Mouse (Mus musculus) embryonic facial prominence, embryonic 14.5 days (tissue): ENCODE measurements around the gene Cmc2. TPM values are rescaled to one million over a fixed set of nuclear protein-coding genes. Genes with fewer than 3 reads are reported as not detected.
A peak's percentile ranks its signal among the peaks of the same experiment; 100 is the strongest.

Source experiments
- ATAC-seq: fragments of 200-750 bp; cut with Nextera tagmentation; 2 replicates; pipeline ENCODE4 v1.8.0; 2017; ENCODE audit warnings: low read depth, moderate number of reproducible peaks, moderate TSS enrichment
- DNase-seq: peaks from one replicate; pipeline ENCODE4 v3.0.0-alpha.2; 2015; ENCODE audit warnings: low spot score
- H3K27ac ChIP-seq: fragments of 300-500 bp; sonication (generic); replicated peaks from 2 replicates; pipeline ENCODE4 v1.5.1; 2014; ENCODE audit warnings: low read depth, mild to moderate bottlenecking, low read length, moderate library complexity
- H3K27me3 ChIP-seq: fragments of 300-500 bp; sonication (generic); replicated peaks from 2 replicates; pipeline ENCODE4 v1.6.1; 2014; ENCODE audit warnings: low read length; ENCODE audit not compliant: control insufficient read depth, insufficient read depth
- H3K36me3 ChIP-seq: fragments of 300-500 bp; sonication (generic); 2 replicates; pipeline ENCODE4 v1.6.1; 2014; ENCODE audit warnings: low read length, mixed read lengths; ENCODE audit not compliant: control insufficient read depth, insufficient read depth
- H3K4me1 ChIP-seq: fragments of 300-500 bp; sonication (generic); 2 replicates; pipeline ENCODE4 v1.6.1; 2014; ENCODE audit warnings: antibody characterized with exemption, low read length; ENCODE audit not compliant: control insufficient read depth, insufficient read depth
- H3K4me2 ChIP-seq: fragments of 300-500 bp; sonication (generic); 2 replicates; pipeline ENCODE4 v1.6.1; 2014; ENCODE audit warnings: low read depth, mild to moderate bottlenecking, low read length, moderate library complexity, mixed read lengths
- H3K4me3 ChIP-seq: fragments of 300-500 bp; sonication (generic); 2 replicates; pipeline ENCODE4 v1.5.1; 2014; ENCODE audit warnings: low read depth, mild to moderate bottlenecking, low read length
- H3K9ac ChIP-seq: fragments of 300-500 bp; sonication (generic); 2 replicates; pipeline ENCODE4 v1.6.1; 2014; ENCODE audit warnings: low read depth, mild to moderate bottlenecking, low read length, moderate library complexity, mixed read lengths
- H3K9me3 ChIP-seq: fragments of 300-500 bp; sonication (generic); 2 replicates; pipeline ENCODE4 v1.6.1; 2016; ENCODE audit warnings: low read length; ENCODE audit not compliant: control insufficient read depth
- WGBS: fragments of 180-500 bp; shearing (Covaris S2); extraction: QIAGEN DNeasy Blood & Tissue Kit; methylation state at CpG from one replicate; pipeline ENCODE4 v1.1.7; 2014; 5-methylcytosine and 5-hydroxymethylcytosine counted together
- polyA plus RNA-seq: library from polyadenylated mRNA; unstranded; fragments of >200 nt; fragmentation: Nextera tagmentation; extraction: Ambion mirVana; gene quantifications from 2 replicates; pipeline ENCODE4 v1.2.1, GENCODE M21; 2014

Gene Cmc2
- polyA plus RNA-seq, 1 experiment from 2014 or later, result 77.7 TPM

- ATAC-seq (no peak), DNase-seq (no peak)
- Histone ChIP-seq H3K4me3 (no peak overlapping the region), H3K27me3 (no peaks in the 10 kb centered on the region), H3K9ac (no peak overlapping the region), H3K4me1 (no peaks in the 10 kb centered on the region), H3K36me3 (peaks cover 10% of the 10 kb centered on the region), H3K27ac (no peak overlapping the region), H3K9me3 (no peaks in the 10 kb centered on the region), H3K4me2 (no peak overlapping the region)
- WGBS, result 87% methylated on average over 11 of the region's 11 CpGs
Observed at GRCm38 (mm10) chr8:116893938-116894337, 27.3 kb downstream of the Cmc2 start.

GRCm38 (mm10) chr8:116892636-116893035, 28.6 kb downstream of the Cmc2 start:
- Histone ChIP-seq H3K4me3 (no peak overlapping the region), H3K36me3 (peaks cover 23% of the 10 kb centered on the region)
- WGBS, result 72% methylated on average over 9 of the region's 9 CpGs

DNA sequence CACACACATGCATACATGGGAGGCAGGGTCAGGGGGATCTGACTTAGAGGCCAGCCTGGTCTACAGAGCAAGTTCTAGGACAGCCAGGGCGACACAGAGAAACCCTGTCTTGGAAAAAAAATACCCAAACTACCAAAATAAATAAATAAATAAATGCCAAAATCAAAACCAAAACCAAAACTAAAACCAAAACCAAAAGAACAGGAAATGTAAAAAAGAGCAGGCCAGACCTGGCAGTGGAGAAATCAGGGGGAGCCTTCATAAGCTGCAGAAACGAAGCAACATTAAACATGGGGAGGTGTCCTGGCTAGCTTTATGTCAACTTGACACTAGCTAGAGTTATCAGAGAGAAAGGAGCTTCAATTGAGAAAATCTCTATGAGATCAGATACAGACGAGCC, 29.1 kb downstream of the Cmc2 start:
- Histone ChIP-seq H3K9ac (no peak overlapping the region), H3K4me2 (no peak overlapping the region), H3K36me3 (peaks cover 23% of the 10 kb centered on the region), H3K27ac (no peak overlapping the region), H3K27me3 (no peaks in the 10 kb centered on the region), H3K9me3 (no peaks in the 10 kb centered on the region), H3K4me1 (no peaks in the 10 kb centered on the region), H3K4me3 (no peak overlapping the region)
- WGBS, result 76% methylated on average over 3 of the region's 3 CpGs
- no peak for ATAC-seq
- DNase-seq, result no peak

More at GRCm38 (mm10) chr8:116892636-116893035, 28.6 kb downstream of the Cmc2 start:
- no peak for ATAC-seq
- H3K9ac ChIP-seq, result no peak overlapping the region
- no peaks in the 10 kb centered on the region for H3K27me3 ChIP-seq
- H3K4me1 ChIP-seq, result no peaks in the 10 kb centered on the region
- no peak for DNase-seq
- no peak overlapping the region for H3K4me2 ChIP-seq
- H3K27ac ChIP-seq, result no peak overlapping the region
- no peaks in the 10 kb centered on the region for H3K9me3 ChIP-seq

GRCm38 (mm10) chr8:116891446-116891845, 29.8 kb downstream of the Cmc2 start:
- no peak overlapping the region for H3K27ac ChIP-seq
- H3K4me3 ChIP-seq, result no peak overlapping the region
- H3K4me2 ChIP-seq, result no peak overlapping the region
- 86% methylated on average over 5 of the region's 5 CpGs for WGBS
- no peaks in the 10 kb centered on the region for H3K27me3 ChIP-seq
- no peak overlapping the region for H3K9ac ChIP-seq
- peaks cover 28% of the 10 kb centered on the region for H3K36me3 ChIP-seq
- ATAC-seq (no peak), DNase-seq (no peak)
- H3K4me1 ChIP-seq, result no peaks in the 10 kb centered on the region
- H3K9me3 ChIP-seq, result no peaks in the 10 kb centered on the region

DNA sequence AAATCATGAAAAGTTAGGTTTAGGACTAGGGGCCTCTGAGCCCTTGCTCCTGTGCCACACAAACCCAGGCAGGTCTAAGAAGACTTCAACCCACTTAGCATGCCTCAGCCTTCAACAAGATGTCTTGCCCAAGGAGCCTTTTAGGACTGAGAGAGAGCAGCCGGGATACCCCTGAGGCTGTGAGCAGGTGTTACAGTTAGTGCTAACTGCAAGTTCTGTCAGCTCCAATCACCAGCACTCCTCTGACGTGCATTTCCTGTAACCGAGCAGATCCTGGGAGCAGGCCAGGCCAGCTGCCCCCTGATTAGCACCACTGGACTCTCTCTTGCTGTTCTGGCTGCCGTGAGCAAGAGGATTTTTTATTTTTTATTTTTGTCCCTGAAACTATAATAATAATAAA, 33.4 kb downstream of the Cmc2 start:
- H3K4me2 ChIP-seq, result no peak overlapping the region
- DNase-seq (peak; percentile 13), ATAC-seq (peak; percentile 55; the same call in 1 of the 2 replicates)
- H3K9ac ChIP-seq, result no peak overlapping the region
- H3K9me3 ChIP-seq, result no peaks in the 10 kb centered on the region
- H3K27me3 ChIP-seq, result no peaks in the 10 kb centered on the region
- H3K36me3 ChIP-seq, result peaks cover 32% of the 10 kb centered on the region
- no peaks in the 10 kb centered on the region for H3K4me1 ChIP-seq
- no peak overlapping the region for H3K27ac ChIP-seq
- no peak overlapping the region for H3K4me3 ChIP-seq
- 46% methylated on average over 4 of the region's 4 CpGs for WGBS

DNA sequence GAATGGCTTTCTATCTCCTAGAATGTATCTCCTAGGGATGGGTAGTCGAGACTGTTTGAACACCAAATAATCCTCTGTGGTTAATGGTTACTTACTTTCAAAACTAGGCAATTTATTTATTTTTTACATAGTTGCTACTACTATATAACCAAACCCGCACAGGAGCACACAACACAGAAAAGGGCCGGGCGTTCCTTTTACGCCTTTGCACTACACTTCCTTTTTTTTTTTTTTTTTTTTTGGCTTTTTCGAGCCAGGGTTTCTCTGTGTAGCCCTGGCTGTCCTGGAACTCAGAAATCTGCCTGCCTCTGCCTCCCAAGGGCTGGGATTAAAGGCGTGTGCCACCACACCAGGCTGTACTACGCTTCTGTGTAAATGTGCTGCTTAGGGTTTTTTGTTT, 39.9 kb downstream of the Cmc2 start:
- H3K27me3 ChIP-seq, result no peaks in the 10 kb centered on the region
- ATAC-seq, result no peak
- 0 out of 2 replicates have a peak, but pooled peaks cover 3% of the 10 kb centered on the region for H3K36me3 ChIP-seq
- H3K4me1 ChIP-seq, result no peaks in the 10 kb centered on the region
- no peak overlapping the region for H3K4me2 ChIP-seq
- 87% methylated on average over 8 of the region's 8 CpGs for WGBS
- H3K27ac ChIP-seq, result no peak overlapping the region
- no peaks in the 10 kb centered on the region for H3K9me3 ChIP-seq
- DNase-seq, result no peak
- H3K4me3 ChIP-seq, result no peak overlapping the region
- no peak overlapping the region for H3K9ac ChIP-seq

DNA sequence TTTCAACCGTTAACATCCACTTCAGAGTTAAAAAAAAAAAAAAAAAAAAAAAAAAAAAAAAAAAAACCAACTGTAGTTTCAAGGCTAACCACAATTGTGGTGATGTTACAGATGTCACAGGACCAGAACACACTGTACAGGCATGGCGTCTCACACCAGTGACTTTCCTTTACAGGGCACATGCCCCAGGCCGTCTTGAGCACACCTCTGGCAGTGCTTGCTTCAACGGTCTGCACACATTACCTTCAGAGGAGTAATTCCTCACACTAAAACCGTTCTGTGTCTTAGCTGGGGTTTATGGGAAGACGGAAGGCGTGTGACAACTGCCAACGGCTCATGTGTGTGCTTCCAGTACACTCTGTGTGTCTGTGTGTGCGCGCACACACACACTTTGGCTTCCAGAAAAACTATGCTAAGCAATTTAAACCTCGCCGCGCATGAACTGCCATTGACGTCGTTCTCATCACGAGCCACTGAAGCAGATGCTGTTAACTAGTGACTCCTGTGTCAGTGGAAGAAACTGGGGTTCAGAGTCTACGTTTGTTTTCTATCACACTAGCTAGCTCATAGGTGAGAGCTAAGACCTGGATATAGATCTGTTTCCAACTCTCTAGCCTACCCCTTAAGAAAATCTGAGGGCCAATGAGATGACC, 45.3 kb downstream of the Cmc2 start:
- H3K9me3 ChIP-seq, result no peaks in the 10 kb centered on the region
- ATAC-seq, result no peak
- no peak overlapping the region for H3K9ac ChIP-seq
- WGBS, result 82% methylated on average over 17 of the region's 17 CpGs
- no peaks in the 10 kb centered on the region for H3K36me3 ChIP-seq
- H3K4me2 ChIP-seq, result no peak overlapping the region
- H3K27ac ChIP-seq, result no peak overlapping the region
- no peak for DNase-seq
- 0 out of 2 replicates have a peak, but pooled peaks cover 7% of the 10 kb centered on the region for H3K4me1 ChIP-seq
- H3K27me3 ChIP-seq, result no peaks in the 10 kb centered on the region
- no peak overlapping the region for H3K4me3 ChIP-seq

- Histone ChIP-seq H3K36me3 (no peaks in the 10 kb centered on the region), H3K4me1 (0 out of 2 replicates have a peak, but pooled peaks cover 7% of the 10 kb centered on the region), H3K27ac (no peak overlapping the region), H3K9ac (no peak overlapping the region), H3K4me2 (no peak overlapping the region), H3K27me3 (no peaks in the 10 kb centered on the region), H3K9me3 (no peaks in the 10 kb centered on the region), H3K4me3 (no peak overlapping the region)
- ATAC-seq, result no peak
- WGBS, result 81% methylated on average over 8 of the region's 8 CpGs
- no peak for DNase-seq
Observed at GRCm38 (mm10) chr8:116873986-116874385, 47.3 kb downstream of the Cmc2 start.

DNA sequence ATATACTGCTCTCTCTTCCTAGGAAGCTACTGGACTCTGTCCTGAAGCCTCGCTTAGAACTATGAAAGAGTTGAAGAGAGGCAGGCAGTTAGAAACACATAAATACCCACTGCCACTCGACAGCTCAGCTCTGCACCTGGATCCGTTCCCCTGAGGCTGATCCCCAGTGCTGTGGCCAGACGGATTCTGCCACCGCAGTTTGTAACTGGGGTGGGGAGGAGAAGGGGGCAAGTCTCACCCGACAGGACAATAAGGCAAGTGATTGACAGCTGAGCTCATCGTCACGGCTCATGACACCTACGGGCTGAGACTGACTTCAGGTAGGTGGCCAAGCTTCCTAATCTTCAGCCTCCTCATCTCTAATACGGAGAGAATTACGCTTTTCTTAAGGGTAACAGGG, 47.7 kb downstream of the Cmc2 start:
- H3K9ac ChIP-seq, result no peak overlapping the region
- DNase-seq (no peak), ATAC-seq (no peak)
- WGBS, result 71% methylated on average over 11 of the region's 11 CpGs
- H3K9me3 ChIP-seq, result no peaks in the 10 kb centered on the region
- no peaks in the 10 kb centered on the region for H3K36me3 ChIP-seq
- no peak overlapping the region for H3K27ac ChIP-seq
- 0 out of 2 replicates have a peak, but pooled peaks cover 7% of the 10 kb centered on the region for H3K4me1 ChIP-seq
- H3K27me3 ChIP-seq, result no peaks in the 10 kb centered on the region
- H3K4me2 ChIP-seq, result no peak overlapping the region
- no peak overlapping the region for H3K4me3 ChIP-seq
